Mouse (Mus musculus) CH12.LX (cell line): ENCODE results near the gene Akr1b10.

ENCODE experiments used
- CTCF ChIP-seq, 2 experiments: IDR thresholded peaks in 1 of 2; conservative IDR thresholded peaks in 1 of 2; 2 replicates each; pipeline ENCODE4 v1.5.1; 2011 to 2012; ENCODE audit warnings: low read depth in 2 of 2, low read length in 2 of 2, improper control_type of control experiment in 1 of 2, inconsistent platforms in 1 of 2, mild to moderate bottlenecking in 1 of 2, moderate library complexity in 1 of 2
- E2F4 ChIP-seq: IDR thresholded peaks from 2 replicates; pipeline ENCODE4 v1.6.1; 2011; ENCODE audit warnings: low read depth, low read length, improper control_type of control experiment; ENCODE audit not compliant: insufficient replicate concordance
- EP300 ChIP-seq: IDR thresholded peaks from 2 replicates; pipeline ENCODE4 v1.6.1; 2011; ENCODE audit warnings: low read length, improper control_type of control experiment
- ETS1 ChIP-seq: conservative IDR thresholded peaks from 2 replicates; pipeline ENCODE4 v1.6.1; 2012; ENCODE audit warnings: low read depth, mild to moderate bottlenecking, inconsistent platforms, low read length, improper control_type of control experiment, moderate library complexity
- KAT2A ChIP-seq: IDR thresholded peaks from 2 replicates; pipeline ENCODE4 v1.6.1; 2012; ENCODE audit warnings: low read length, improper control_type of control experiment, inconsistent platforms; ENCODE audit not compliant: insufficient replicate concordance
- MYC ChIP-seq: IDR thresholded peaks from 2 replicates; pipeline ENCODE4 v1.6.1; 2011; ENCODE audit warnings: low read depth, mild to moderate bottlenecking, improper control_type of control experiment, low read length
- NELFE ChIP-seq: IDR thresholded peaks from 2 replicates; pipeline ENCODE4 v1.6.1; 2011; ENCODE audit warnings: low read depth, low read length, improper control_type of control experiment
- POLR2A ChIP-seq: IDR thresholded peaks from 2 replicates; pipeline ENCODE4 v1.6.1; 2011; ENCODE audit warnings: low read depth, mild to moderate bottlenecking, improper control_type of control experiment, low read length
- POLR2AphosphoS2 ChIP-seq: IDR thresholded peaks from 2 replicates; pipeline ENCODE4 v1.6.1; 2011; ENCODE audit warnings: low read depth, low read length, improper control_type of control experiment
- SMC3 ChIP-seq: IDR thresholded peaks from 2 replicates; pipeline ENCODE4 v1.6.1; 2011; ENCODE audit warnings: low read depth, low read length, improper control_type of control experiment
- TBP ChIP-seq: conservative IDR thresholded peaks from 2 replicates; pipeline ENCODE4 v1.6.1; 2011; ENCODE audit warnings: low read depth, low read length, improper control_type of control experiment

DNA sequence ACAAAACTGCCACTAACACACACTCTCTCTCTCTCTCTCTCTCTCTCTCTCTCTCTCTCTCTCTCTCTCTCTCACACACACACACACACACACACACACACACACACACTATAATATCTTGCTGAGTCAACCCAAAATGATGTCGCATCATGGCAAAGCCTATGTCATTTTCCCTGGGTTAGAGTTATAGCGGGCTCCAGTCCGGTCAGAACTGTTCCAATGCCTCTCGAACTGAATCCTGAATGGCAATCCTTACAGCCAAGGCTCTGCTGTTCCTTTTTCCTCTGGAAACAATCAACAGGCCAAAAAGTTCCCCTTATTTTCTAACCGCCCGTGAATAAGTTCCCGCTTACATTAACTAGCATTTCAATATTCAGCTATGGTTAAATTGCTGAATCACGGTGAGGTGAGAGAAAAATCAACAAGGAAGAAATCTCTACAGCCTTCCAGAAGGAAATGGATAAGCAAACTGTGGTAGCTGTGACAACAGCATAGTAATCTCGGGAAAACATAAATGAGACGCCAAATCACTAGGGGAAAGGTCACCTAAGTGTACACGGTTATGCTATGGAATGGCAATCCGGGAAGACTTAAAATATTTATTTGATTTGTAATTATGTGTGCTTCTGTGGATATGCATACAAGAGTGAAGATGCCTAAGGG is 33.9 kb upstream of the Akr1b10 start:
- TF ChIP-seq CTCF (conservative IDR thresholded peaks at IDR 0.05 in 1 of 2, IDR thresholded peaks at IDR 0.05 in 1 of 2; ENCODE audit: low read depth in 2 of 2, low read length in 2 of 2) (no peak), ETS1 (no peak), TBP (no peak), POLR2AphosphoS2 (no peak), POLR2A (no peak), NELFE (no peak), KAT2A (no peak), SMC3 (no peak), EP300 (no peak), E2F4 (no peak), MYC (no peak)
